Mouse (Mus musculus): ENCODE measurements at regions not wholly inside any gene's neighbourhood (a gene's known extent, or its start where the extent isn't known, plus 50 kb on each side); places are given as distances from the start of the nearest gene placed in this dataset.

- ATAC-seq (no peak), DNase-seq (ENCODE audit: low spot score) (no peak)
- no peaks in the 10 kb centered on the region for H3K9me3 ChIP-seq (ENCODE audit: low read length)
- 66% methylated on average over 2 of the region's 3 CpGs for WGBS
- H3K4me1 ChIP-seq (ENCODE audit: insufficient read depth, low read depth, low read length) = no peaks in the 10 kb centered on the region; the same call in 1 of the 2 replicates
- H3K9ac ChIP-seq (replicated peaks; ENCODE audit: low read depth) = no peak overlapping the region
- no peak for TF ChIP-seq EP300 (IDR thresholded peaks at IDR 0.05)
- TF ChIP-seq CTCF (IDR thresholded peaks at IDR 0.05) = no peak
- H3K4me3 ChIP-seq (ENCODE audit: low read depth, low read length) = no peak overlapping the region
- H3K27me3 ChIP-seq (replicated peaks; ENCODE audit: insufficient read depth, low read length) = no peaks in the 10 kb centered on the region
- H3K36me3 ChIP-seq (ENCODE audit: insufficient read depth, low read length) = no peaks in the 10 kb centered on the region
- H3K4me2 ChIP-seq (replicated peaks; ENCODE audit: low read depth, low read length) = no peak overlapping the region
- H3K27ac ChIP-seq (ENCODE audit: low read length) = no peak overlapping the region
These were observed 204.8 kb downstream of the 4933412E24Rik start for GRCm38 (mm10) chr15:59811566-59811965.

GRCm38 (mm10) chr15:59809361-59809760 lies 207.1 kb downstream of the 4933412E24Rik start:
- WGBS = 87% methylated on average over 6 of the region's 6 CpGs
- Histone ChIP-seq H3K4me2 (replicated peaks; ENCODE audit: low read depth, low read length) (no peak overlapping the region), H3K27ac (ENCODE audit: low read length) (no peak overlapping the region), H3K36me3 (ENCODE audit: insufficient read depth, low read length) (no peaks in the 10 kb centered on the region), H3K4me3 (ENCODE audit: low read depth, low read length) (no peak overlapping the region), H3K4me1 (ENCODE audit: insufficient read depth, low read depth, low read length) (no peaks in the 10 kb centered on the region), H3K9ac (replicated peaks; ENCODE audit: low read depth) (no peak overlapping the region), H3K27me3 (replicated peaks; ENCODE audit: insufficient read depth, low read length) (no peaks in the 10 kb centered on the region), H3K9me3 (ENCODE audit: low read length) (no peaks in the 10 kb centered on the region)
- DNase-seq (ENCODE audit: low spot score) = peak; percentile 25
- no peak for ATAC-seq
- TF ChIP-seq CTCF (IDR thresholded peaks at IDR 0.05) (no peak), EP300 (IDR thresholded peaks at IDR 0.05) (no peak)

- Histone ChIP-seq H3K36me3 (ENCODE audit: insufficient read depth, low read length) (no peaks in the 10 kb centered on the region), H3K9ac (replicated peaks; ENCODE audit: low read depth) (no peak overlapping the region), H3K27me3 (replicated peaks; ENCODE audit: insufficient read depth, low read length) (no peaks in the 10 kb centered on the region), H3K4me3 (ENCODE audit: low read depth, low read length) (no peak overlapping the region), H3K4me1 (ENCODE audit: insufficient read depth, low read depth, low read length) (no peaks in the 10 kb centered on the region), H3K27ac (ENCODE audit: low read length) (no peak overlapping the region), H3K4me2 (replicated peaks; ENCODE audit: low read depth, low read length) (no peak overlapping the region), H3K9me3 (ENCODE audit: low read length) (no peaks in the 10 kb centered on the region)
- ATAC-seq = no peak
- TF ChIP-seq CTCF (IDR thresholded peaks at IDR 0.05) = no peak
- TF ChIP-seq EP300 (IDR thresholded peaks at IDR 0.05) = no peak
- 84% methylated on average over 6 of the region's 6 CpGs for WGBS
- DNase-seq (ENCODE audit: low spot score) = peak; percentile 38
These were observed 208.7 kb downstream of the 4933412E24Rik start for GRCm38 (mm10) chr15:59807723-59808122.

GRCm38 (mm10) chr15:59805771-59806170 lies 210.6 kb downstream of the 4933412E24Rik start:
- H3K9me3 ChIP-seq (ENCODE audit: low read length) = no peaks in the 10 kb centered on the region
- no peak overlapping the region for H3K9ac ChIP-seq (replicated peaks; ENCODE audit: low read depth)
- DNase-seq (ENCODE audit: low spot score) = no peak
- H3K27ac ChIP-seq (ENCODE audit: low read length) = no peak overlapping the region
- H3K36me3 ChIP-seq (ENCODE audit: insufficient read depth, low read length) = no peaks in the 10 kb centered on the region
- no peak for ATAC-seq
- no peak overlapping the region for H3K4me2 ChIP-seq (replicated peaks; ENCODE audit: low read depth, low read length)
- 84% methylated on average over 2 of the region's 2 CpGs for WGBS
- H3K4me1 ChIP-seq (ENCODE audit: insufficient read depth, low read depth, low read length) = no peaks in the 10 kb centered on the region
- TF ChIP-seq EP300 (IDR thresholded peaks at IDR 0.05) (no peak), CTCF (IDR thresholded peaks at IDR 0.05) (no peak)
- no peaks in the 10 kb centered on the region for H3K27me3 ChIP-seq (replicated peaks; ENCODE audit: insufficient read depth, low read length)
- no peak overlapping the region for H3K4me3 ChIP-seq (ENCODE audit: low read depth, low read length)

GRCm38 (mm10) chr15:59804821-59805220 lies 211.6 kb downstream of the 4933412E24Rik start:
- WGBS = 93% methylated on average over 2 of the region's 2 CpGs
- H3K27ac ChIP-seq (ENCODE audit: low read length) = no peak overlapping the region
- no peaks in the 10 kb centered on the region for H3K36me3 ChIP-seq (ENCODE audit: insufficient read depth, low read length)
- H3K9me3 ChIP-seq (ENCODE audit: low read length) = no peaks in the 10 kb centered on the region
- H3K4me2 ChIP-seq (replicated peaks; ENCODE audit: low read depth, low read length) = no peak overlapping the region
- ATAC-seq (no peak), DNase-seq (ENCODE audit: low spot score) (no peak)
- no peaks in the 10 kb centered on the region for H3K4me1 ChIP-seq (ENCODE audit: insufficient read depth, low read depth, low read length)
- H3K4me3 ChIP-seq (ENCODE audit: low read depth, low read length) = no peak overlapping the region
- no peak overlapping the region for H3K9ac ChIP-seq (replicated peaks; ENCODE audit: low read depth)
- TF ChIP-seq EP300 (IDR thresholded peaks at IDR 0.05) (no peak), CTCF (IDR thresholded peaks at IDR 0.05) (no peak)
- no peaks in the 10 kb centered on the region for H3K27me3 ChIP-seq (replicated peaks; ENCODE audit: insufficient read depth, low read length)

GRCm38 (mm10) chr15:59804394-59804793 lies 212.0 kb downstream of the 4933412E24Rik start:
- Histone ChIP-seq H3K27me3 (replicated peaks; ENCODE audit: insufficient read depth, low read length) (no peaks in the 10 kb centered on the region), H3K36me3 (ENCODE audit: insufficient read depth, low read length) (no peaks in the 10 kb centered on the region), H3K9me3 (ENCODE audit: low read length) (no peaks in the 10 kb centered on the region), H3K27ac (ENCODE audit: low read length) (no peak overlapping the region), H3K9ac (replicated peaks; ENCODE audit: low read depth) (no peak overlapping the region), H3K4me3 (ENCODE audit: low read depth, low read length) (no peak overlapping the region), H3K4me2 (replicated peaks; ENCODE audit: low read depth, low read length) (no peak overlapping the region), H3K4me1 (ENCODE audit: insufficient read depth, low read depth, low read length) (no peaks in the 10 kb centered on the region)
- TF ChIP-seq CTCF (IDR thresholded peaks at IDR 0.05) (no peak), EP300 (IDR thresholded peaks at IDR 0.05) (no peak)
- ATAC-seq (no peak), DNase-seq (ENCODE audit: low spot score) (no peak)
- WGBS = 70% methylated on average over 7 of the region's 7 CpGs

- DNase-seq (ENCODE audit: low spot score) (no peak), ATAC-seq (no peak)
- Histone ChIP-seq H3K9me3 (ENCODE audit: low read length) (no peaks in the 10 kb centered on the region), H3K27ac (ENCODE audit: low read length) (no peak overlapping the region), H3K27me3 (replicated peaks; ENCODE audit: insufficient read depth, low read length) (no peaks in the 10 kb centered on the region), H3K4me3 (ENCODE audit: low read depth, low read length) (no peak overlapping the region), H3K4me2 (replicated peaks; ENCODE audit: low read depth, low read length) (no peak overlapping the region), H3K36me3 (ENCODE audit: insufficient read depth, low read length) (no peaks in the 10 kb centered on the region), H3K9ac (replicated peaks; ENCODE audit: low read depth) (no peak overlapping the region), H3K4me1 (ENCODE audit: insufficient read depth, low read depth, low read length) (no peaks in the 10 kb centered on the region)
- 67% methylated on average over 7 of the region's 7 CpGs for WGBS
- TF ChIP-seq EP300 (IDR thresholded peaks at IDR 0.05) (no peak), CTCF (IDR thresholded peaks at IDR 0.05) (no peak)
These were observed 214.1 kb downstream of the 4933412E24Rik start for GRCm38 (mm10) chr15:59802276-59802675.
